Mouse (Mus musculus) gastrocnemius, adult 8-10 months (tissue): ENCODE measurements at regions not wholly inside any gene's neighbourhood (a gene's known extent, or its start where the extent isn't known, plus 50 kb on each side); places are given as distances from the start of the nearest gene placed in this dataset.

Experiments
- DNase-seq, 2 experiments: peaks; one replicate each; pipeline ENCODE4 v3.0.0; 2022; ENCODE audit warnings: low spot score in 2 of 2

DNA sequence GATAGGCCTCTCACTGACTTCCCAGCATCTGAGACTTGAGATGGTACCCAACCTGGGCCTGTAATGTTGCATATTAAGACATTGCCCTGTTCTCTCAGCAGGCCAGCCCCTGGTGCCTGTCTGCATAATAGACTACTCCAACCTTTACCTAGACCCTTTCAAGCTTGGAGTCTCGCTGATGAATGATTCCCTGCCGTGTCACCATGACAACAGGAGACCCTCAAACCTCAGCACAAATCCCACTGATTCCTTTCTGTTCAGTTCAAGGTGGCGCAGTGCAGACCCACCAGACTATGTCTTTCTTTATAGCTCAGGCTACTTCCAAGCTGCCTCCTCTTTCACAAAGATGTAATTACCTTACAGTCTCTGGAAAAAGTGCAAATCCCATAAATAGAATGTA lies 172.0 kb downstream of the Dcdc2c start:
- no peak for DNase-seq

DNA sequence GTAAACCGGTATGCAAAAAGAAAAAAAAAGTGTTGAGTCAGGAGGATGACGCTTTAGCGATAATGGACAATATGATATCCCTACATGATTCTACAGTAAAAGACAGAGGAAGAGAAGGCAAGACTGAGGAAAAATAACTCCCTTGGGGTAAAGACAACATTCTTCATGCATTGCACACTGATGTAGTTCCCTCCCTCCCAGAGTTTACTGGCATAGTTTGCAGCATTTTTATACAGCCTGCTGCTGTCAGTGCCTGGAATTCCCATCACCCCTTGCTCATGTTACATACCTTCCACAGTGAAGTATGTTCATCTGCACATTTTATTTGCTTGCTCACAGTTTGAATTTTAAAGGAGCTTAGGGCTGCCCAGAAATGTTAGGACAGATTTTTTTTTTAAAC lies 174.2 kb downstream of the Dcdc2c start:
- DNase-seq, result no peak

- DNase-seq, result no peak
Measured at GRCm38 (mm10) chr12:28377373-28377772, 174.8 kb downstream of the Dcdc2c start.

- no peak for DNase-seq
Measured at GRCm38 (mm10) chr12:28376770-28377169, 175.4 kb downstream of the Dcdc2c start.

DNA sequence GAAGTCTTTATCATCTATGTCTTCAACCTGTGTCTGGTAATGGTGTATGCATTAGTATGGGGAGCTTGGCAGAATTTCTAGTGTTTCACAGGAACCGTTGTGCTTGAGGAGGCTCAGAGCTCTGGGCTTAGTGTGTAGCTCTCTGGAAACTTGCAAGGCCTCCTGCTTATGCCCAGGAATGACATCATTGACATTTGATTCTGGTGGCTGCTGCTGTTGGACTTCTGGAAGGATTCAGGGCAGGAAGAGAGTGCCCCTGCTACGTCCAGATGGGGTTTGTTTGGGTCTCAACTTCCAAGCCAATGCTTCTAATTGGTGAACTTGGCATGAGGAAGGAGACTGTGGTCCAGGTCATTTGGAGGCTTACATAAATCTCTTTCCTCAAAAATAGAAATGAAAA lies 186.9 kb downstream of the Dcdc2c start:
- no peak for DNase-seq

DNA sequence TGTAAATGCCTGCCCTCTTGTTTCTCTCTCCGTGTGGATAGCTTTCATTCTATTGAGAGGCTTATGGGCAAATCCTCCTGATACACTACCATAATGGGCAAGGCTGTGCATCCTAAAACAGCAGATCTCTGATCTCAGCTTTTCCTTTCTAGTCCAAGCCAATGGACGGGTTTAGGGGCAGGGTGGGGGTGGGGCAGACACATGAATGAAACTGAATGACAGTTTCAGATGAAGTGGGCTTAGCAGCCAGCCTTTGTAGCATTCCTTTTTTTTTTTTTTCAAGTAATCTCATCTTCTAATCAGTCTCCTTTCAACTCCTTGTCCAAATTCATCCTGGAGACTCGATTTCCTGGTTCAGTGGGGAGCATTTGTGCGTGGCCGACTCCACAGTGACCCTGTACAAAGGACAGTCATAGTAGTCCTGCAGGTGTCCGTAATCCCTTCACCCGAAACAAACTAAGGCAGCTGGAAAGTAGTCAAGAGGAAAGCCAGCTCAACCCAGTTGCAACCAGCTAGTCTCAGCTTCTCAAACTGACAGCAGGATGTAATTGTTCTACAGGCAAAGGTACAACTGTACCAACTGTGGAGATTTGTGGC lies 193.4 kb downstream of the Dcdc2c start:
- no peak for DNase-seq

GRCm38 (mm10) chr12:28357764-28358163 lies 194.4 kb downstream of the Dcdc2c start:
- DNase-seq, result no peak

DNA sequence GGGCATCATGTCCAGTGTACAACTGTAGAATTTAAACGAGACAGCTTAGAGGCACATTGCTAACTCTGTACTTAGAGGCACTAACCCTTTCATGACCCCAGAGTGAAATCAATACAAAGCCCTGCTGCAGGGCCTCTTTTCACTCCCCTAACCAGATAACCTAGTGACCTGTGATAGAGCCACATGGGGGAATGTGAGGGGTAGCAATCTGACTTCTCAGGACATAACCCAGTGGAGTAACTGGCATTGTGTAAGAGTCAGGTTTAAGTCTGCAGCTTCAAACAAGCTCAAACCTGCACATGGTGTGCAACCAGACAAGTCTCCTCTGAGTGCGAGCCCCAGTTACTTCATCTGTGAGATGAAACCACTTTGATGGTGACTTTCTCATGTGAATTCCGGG lies 199.1 kb downstream of the Dcdc2c start:
- DNase-seq, result no peak

DNA sequence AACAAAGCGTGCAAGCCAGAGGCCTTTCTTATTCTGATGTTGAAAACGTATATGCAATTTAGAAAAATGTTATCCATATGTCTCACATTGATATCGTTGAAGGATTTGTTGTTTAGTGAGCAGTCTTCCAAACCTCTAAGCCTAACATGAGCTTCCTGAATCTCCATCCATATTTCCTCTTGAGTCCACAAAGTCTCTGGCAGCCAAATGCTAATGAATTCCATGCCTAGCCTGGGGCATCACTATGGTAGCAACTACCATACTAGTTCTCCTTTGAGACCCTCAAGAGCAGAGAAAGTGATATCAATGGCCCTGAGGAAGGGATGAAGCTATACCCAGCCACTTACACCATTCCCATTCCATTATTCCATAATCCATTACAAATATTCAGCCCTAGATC lies 199.6 kb downstream of the Dcdc2c start:
- DNase-seq, result no peak

DNA sequence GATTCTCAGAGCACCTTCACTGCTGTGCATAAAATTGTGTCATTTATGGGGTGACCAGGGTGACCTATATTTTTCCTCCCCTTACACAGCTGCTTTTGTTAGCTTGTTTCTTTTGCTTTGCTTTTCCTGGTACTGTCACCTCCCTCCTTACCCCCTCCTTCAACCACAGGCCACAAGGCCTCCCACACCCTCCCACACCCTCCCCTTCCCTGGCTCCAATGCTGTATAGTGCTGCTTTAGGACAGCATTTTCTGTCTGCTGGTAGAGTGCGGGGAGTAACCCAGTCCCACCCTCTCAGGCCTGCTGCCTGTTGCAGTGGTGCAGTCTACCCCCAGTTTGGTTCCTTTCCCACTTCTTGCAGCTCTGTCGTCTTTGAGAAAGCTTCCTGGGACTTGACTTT lies 209.5 kb downstream of the Dcdc2c start:
- DNase-seq, result no peak

GRCm38 (mm10) chr12:28332591-28332990 lies 219.6 kb downstream of the Dcdc2c start:
- no peak for DNase-seq

- no peak for DNase-seq
Measured at GRCm38 (mm10) chr12:28331843-28332242, 220.4 kb downstream of the Dcdc2c start.

DNA sequence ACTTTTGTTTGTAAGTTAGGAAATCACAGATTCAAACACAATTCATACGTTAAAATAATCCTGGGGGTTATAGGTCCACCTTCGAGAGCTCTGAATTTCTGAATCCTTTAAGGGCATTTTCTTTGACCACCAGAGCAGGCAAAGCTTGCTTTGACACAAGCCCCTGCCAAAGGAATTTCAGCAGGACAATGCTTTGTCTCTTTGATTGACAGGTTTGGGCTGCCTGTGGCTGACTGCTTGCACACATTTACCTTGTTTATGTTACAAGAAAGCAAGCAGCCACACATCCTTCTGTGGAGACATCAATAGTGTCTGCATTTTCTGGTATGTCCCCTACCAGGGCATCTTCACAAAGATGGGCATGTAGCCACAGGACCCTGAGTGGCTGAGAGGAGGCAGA lies 228.5 kb downstream of the Dcdc2c start:
- DNase-seq, result no peak

DNA sequence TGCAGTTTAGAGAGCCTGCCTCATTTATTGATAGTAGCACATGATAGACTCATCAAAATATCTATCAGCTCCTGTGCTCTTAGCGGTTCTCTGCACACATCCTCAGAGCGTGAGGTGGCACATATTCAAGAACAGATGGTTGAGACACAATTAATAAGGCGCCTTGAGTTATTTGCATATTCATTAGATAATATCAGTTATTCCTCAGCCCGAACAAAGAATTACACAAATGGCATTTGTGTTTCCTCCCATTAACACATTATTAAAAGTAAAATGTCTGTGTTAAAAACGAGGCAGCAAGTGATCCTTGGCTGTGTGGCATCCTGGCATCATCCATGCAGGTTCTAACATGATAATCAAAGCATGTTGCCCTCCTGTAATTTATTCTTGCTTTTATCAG lies 243.0 kb downstream of the Dcdc2c start:
- DNase-seq, result no peak

DNA sequence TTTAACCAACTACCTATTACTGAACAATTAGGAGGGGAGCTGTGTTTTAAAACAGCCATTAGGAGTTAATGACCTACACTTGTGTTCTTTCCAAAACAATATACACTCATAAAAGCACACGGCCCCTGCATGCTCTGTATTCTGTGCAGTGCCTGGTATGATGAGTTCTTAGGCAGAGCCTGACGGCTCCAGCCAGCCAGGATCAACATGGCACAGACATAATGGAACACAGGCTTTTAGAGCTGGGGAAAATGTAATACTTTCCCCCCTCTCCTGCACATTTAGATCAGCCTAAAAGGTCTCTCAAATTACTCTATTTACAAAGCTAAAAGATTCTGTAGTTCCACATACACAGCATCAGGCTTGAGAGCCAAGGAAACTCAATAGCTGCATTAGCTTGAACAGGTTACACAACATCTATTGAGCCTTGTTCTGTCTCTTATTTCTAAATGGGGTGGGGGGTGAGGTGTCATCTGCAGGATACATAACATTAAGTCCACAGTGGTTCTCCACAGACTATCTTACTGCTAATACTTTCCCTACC lies 250.1 kb downstream of the Dcdc2c start:
- DNase-seq, result no peak

- no peak for DNase-seq
Measured at GRCm38 (mm10) chr12:28288376-28288896, 263.8 kb downstream of the Dcdc2c start.

- DNase-seq, result no peak
Measured at GRCm38 (mm10) chr12:28255524-28255923, 296.7 kb downstream of the Dcdc2c start.

GRCm38 (mm10) chr12:28250526-28250925 lies 301.7 kb downstream of the Dcdc2c start:
- DNase-seq, result no peak

- DNase-seq, result no peak
Measured at GRCm38 (mm10) chr12:28248749-28249148, 303.4 kb downstream of the Dcdc2c start.

- DNase-seq, result no peak
Measured at GRCm38 (mm10) chr12:28248287-28248686, 303.9 kb downstream of the Dcdc2c start.

DNA sequence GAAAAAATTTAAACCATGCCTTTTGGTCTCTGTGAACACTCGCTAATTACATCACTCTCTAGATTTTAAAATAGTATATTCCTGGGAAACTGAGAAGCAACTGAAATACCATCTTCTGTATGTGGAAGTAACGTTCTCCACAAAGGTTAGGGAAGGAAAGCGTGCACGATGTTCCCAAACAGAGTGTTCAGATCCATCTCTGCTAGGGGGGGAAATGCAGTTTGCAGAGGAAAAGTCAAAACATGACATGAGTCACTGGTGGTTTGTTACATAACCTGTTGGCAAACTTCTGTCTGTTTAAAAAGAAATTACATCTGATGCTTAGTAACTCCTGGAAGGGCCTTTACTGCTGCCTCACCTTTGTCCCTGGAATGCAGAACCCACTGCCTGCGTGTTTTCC lies 314.2 kb downstream of the Dcdc2c start:
- DNase-seq, result no peak

DNA sequence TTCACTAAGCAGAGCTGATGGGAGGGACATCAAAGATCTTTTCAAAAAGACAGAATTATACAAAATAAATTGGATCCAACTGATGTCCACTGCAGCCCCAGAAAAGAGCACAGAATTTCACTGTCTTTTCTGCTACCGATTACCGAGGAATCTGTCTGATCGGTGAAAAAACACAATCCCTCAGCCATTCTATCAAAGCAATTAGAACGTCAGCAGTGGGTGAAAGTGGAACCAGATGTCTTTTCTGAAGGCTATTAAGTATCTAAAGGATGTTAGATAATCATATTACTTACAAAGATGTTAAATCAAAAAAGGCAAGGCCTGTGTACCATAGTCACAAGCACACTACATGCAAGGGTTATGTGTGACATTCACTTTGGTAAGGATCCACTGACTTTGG lies 315.2 kb downstream of the Dcdc2c start:
- no peak for DNase-seq

- DNase-seq, result no peak
Measured at GRCm38 (mm10) chr12:28202847-28203246, 349.4 kb downstream of the Dcdc2c start.

- DNase-seq, result no peak
Measured at GRCm38 (mm10) chr12:28186695-28187094, 365.5 kb downstream of the Dcdc2c start.
